Mouse (Mus musculus): ENCODE results near the gene Gm21680. TPM values are rescaled to one million over a fixed set of nuclear protein-coding genes. Genes with fewer than 3 reads are reported as not detected.
A peak's percentile ranks its signal among the peaks of the same experiment; 100 is the strongest.
"Not testable (repeated sequence)": the region's sequence is repeated elsewhere in the genome, so short reads cannot be mapped to it uniquely, and the experiment has no call there.

The Gm21680 gene
- polyA plus RNA-seq (2016; fragmentation: Nextera tagmentation; extraction: Ambion mirVana) = 0.09 and 0.17 TPM in 2 replicates

DNA sequence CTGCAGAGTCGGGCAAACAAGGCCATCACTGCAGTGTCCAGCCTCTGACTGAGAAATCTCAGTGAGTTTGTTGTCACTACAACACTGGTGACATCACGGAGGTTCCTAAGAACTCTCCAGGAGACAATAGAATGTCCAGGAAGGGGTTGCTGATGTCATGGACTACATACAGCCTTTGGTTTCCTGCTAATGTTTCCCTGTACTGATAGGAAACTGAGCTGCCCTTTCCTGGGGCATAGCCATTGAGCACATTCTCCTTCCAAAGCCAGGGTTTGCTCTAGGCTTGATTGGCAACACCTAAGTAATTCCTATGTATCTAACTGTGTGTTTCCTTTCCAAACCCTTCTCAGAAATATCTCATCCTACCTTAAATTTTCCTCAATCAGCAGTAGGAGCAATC lies at the start of gene Gm21680:
TSS of gene Gm21680 (minus strand) at position 101 of the 400 bp plus-strand sequence.
- ATAC-seq (ENCODE audit: insufficient number of reproducible peaks, low FRiP score) = not testable (repeated sequence)
- WGBS = no CpG with 5 or more reads among the region's 2 CpGs

GRCm38 (mm10) chr5:26007697-26008096 lies 35.2 kb upstream of the Gm21680 start:
- 62% methylated on average over 7 of the region's 7 CpGs for WGBS
- H3K4me1 ChIP-seq (replicated peaks); H3K36me3 ChIP-seq; H3K9ac ChIP-seq; H3K9me3 ChIP-seq (replicated peaks); H3K4me3 ChIP-seq; H3K27ac ChIP-seq (ENCODE audit: poor library complexity, severe bottlenecking): not testable (repeated sequence)
- peak overlapping the region; percentile 63; the same call in 1 of the 2 replicates for H3K4me2 ChIP-seq
- ATAC-seq (ENCODE audit: insufficient number of reproducible peaks, low FRiP score) = peak; percentile 39; the same call in 1 of the 2 replicates
- H3K27me3 ChIP-seq (replicated peaks) = peaks cover 14% of the 10 kb centered on the region

More for the DNA sequence above, at the start of gene Gm21680:
- not testable (repeated sequence) for H3K36me3 ChIP-seq; H3K27me3 ChIP-seq (replicated peaks); H3K9ac ChIP-seq; H3K9me3 ChIP-seq (replicated peaks); H3K4me2 ChIP-seq; H3K4me1 ChIP-seq (replicated peaks); H3K4me3 ChIP-seq; H3K27ac ChIP-seq (ENCODE audit: poor library complexity, severe bottlenecking)

GRCm38 (mm10) chr5:26006937-26007695 lies 34.7 kb upstream of the Gm21680 start:
- Histone ChIP-seq H3K4me2 (peak overlapping the region; percentile 63), H3K4me3 (peak overlapping the region; percentile 32), H3K27me3 (replicated peaks) (peaks cover 14% of the 10 kb centered on the region)
- H3K4me1 ChIP-seq (replicated peaks); H3K9me3 ChIP-seq (replicated peaks); H3K9ac ChIP-seq; H3K27ac ChIP-seq (ENCODE audit: poor library complexity, severe bottlenecking); H3K36me3 ChIP-seq: not testable (repeated sequence)
- ATAC-seq (ENCODE audit: insufficient number of reproducible peaks, low FRiP score) = peak; percentile 79
- WGBS = 16% methylated on average over 45 of the region's 45 CpGs

- 71% methylated on average over 1 of the region's 2 CpGs for WGBS
Observed at GRCm38 (mm10) chr5:26004698-26005097, 32.2 kb upstream of the Gm21680 start, which contains the start of gene Gm1979. Gm1979 (minus strand) TSS chr5:26004798.

GRCm38 (mm10) chr5:25988550-25988949 lies 16.1 kb upstream of the Gm21680 start, which contains the start of gene Gm21698:
Gm21698 (minus strand) TSS chr5:25988650.
- WGBS = no CpG with 5 or more reads among the region's 3 CpGs
- H3K9me3 ChIP-seq (replicated peaks); H3K27me3 ChIP-seq (replicated peaks); H3K4me2 ChIP-seq; ATAC-seq (ENCODE audit: insufficient number of reproducible peaks, low FRiP score); H3K4me1 ChIP-seq (replicated peaks); H3K4me3 ChIP-seq; H3K36me3 ChIP-seq; H3K9ac ChIP-seq; H3K27ac ChIP-seq (ENCODE audit: poor library complexity, severe bottlenecking): not testable (repeated sequence)

More at GRCm38 (mm10) chr5:26004698-26005097, 32.2 kb upstream of the Gm21680 start, which contains the start of gene Gm1979:
- not testable (repeated sequence) for ATAC-seq (ENCODE audit: insufficient number of reproducible peaks, low FRiP score); H3K4me1 ChIP-seq (replicated peaks); H3K27ac ChIP-seq (ENCODE audit: poor library complexity, severe bottlenecking); H3K9ac ChIP-seq; H3K9me3 ChIP-seq (replicated peaks); H3K36me3 ChIP-seq; H3K4me3 ChIP-seq; H3K4me2 ChIP-seq
- peaks cover 14% of the 10 kb centered on the region for H3K27me3 ChIP-seq (replicated peaks)

- H3K9me3 ChIP-seq (replicated peaks); H3K27ac ChIP-seq (ENCODE audit: poor library complexity, severe bottlenecking); H3K9ac ChIP-seq; H3K4me1 ChIP-seq (replicated peaks); H3K36me3 ChIP-seq; ATAC-seq (ENCODE audit: insufficient number of reproducible peaks, low FRiP score): not testable (repeated sequence)
- Histone ChIP-seq H3K27me3 (replicated peaks) (peaks cover 11% of the 10 kb centered on the region), H3K4me3 (peak overlapping the region; percentile 34), H3K4me2 (peak overlapping the region; percentile 60)
- WGBS = 39% methylated on average over 17 of the region's 17 CpGs
Observed at GRCm38 (mm10) chr5:25957050-25957449, 15.4 kb downstream of the Gm21680 start.

- H3K27ac ChIP-seq (ENCODE audit: poor library complexity, severe bottlenecking); H3K4me1 ChIP-seq (replicated peaks); H3K9me3 ChIP-seq (replicated peaks); H3K9ac ChIP-seq; H3K36me3 ChIP-seq; ATAC-seq (ENCODE audit: insufficient number of reproducible peaks, low FRiP score): not testable (repeated sequence)
- Histone ChIP-seq H3K27me3 (replicated peaks) (peaks cover 11% of the 10 kb centered on the region), H3K4me2 (peak overlapping the region; percentile 60), H3K4me3 (peak overlapping the region; percentile 34)
- WGBS = 23% methylated on average over 32 of the region's 32 CpGs
Observed at GRCm38 (mm10) chr5:25956611-25957010, 15.9 kb downstream of the Gm21680 start.

- WGBS = 77% methylated on average over 2 of the region's 2 CpGs
- not testable (repeated sequence) for H3K4me2 ChIP-seq; H3K9me3 ChIP-seq (replicated peaks); H3K4me1 ChIP-seq (replicated peaks); H3K9ac ChIP-seq; H3K36me3 ChIP-seq; H3K4me3 ChIP-seq; H3K27ac ChIP-seq (ENCODE audit: poor library complexity, severe bottlenecking); ATAC-seq (ENCODE audit: insufficient number of reproducible peaks, low FRiP score)
- H3K27me3 ChIP-seq (replicated peaks) = peaks cover 11% of the 10 kb centered on the region
Observed at GRCm38 (mm10) chr5:25954317-25954716, 18.1 kb downstream of the Gm21680 start, which contains the start of gene Gm21671. Gm21671 (minus strand) TSS chr5:25954417.

DNA sequence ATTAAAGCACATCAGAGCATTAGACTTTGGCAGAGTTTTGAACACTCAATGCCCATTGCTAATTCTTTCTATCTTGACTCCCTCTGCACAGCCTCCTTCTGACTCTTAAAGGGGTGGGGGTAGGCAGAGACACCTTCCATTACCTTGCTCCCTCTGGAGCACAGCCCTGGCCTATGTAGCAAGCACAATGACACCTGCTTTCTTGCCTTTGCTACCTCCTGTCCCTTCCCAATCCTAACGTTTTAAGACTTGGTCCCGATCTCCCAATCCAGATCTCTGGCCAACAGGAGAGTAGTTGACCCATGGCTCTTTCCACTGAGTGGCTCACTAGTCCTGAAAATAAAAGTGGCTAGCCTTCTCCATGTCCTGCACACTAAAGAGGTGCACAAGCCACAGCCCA lies 27.1 kb downstream of the Gm21680 start:
- not testable (repeated sequence) for H3K4me3 ChIP-seq; H3K4me1 ChIP-seq (replicated peaks); ATAC-seq (ENCODE audit: insufficient number of reproducible peaks, low FRiP score); H3K9me3 ChIP-seq (replicated peaks); H3K9ac ChIP-seq; H3K27me3 ChIP-seq (replicated peaks); H3K27ac ChIP-seq (ENCODE audit: poor library complexity, severe bottlenecking); H3K4me2 ChIP-seq; H3K36me3 ChIP-seq
- WGBS = 76% methylated on average over 2 of the region's 2 CpGs

- H3K27ac ChIP-seq (ENCODE audit: poor library complexity, severe bottlenecking); H3K9me3 ChIP-seq (replicated peaks); H3K27me3 ChIP-seq (replicated peaks); H3K4me3 ChIP-seq; H3K36me3 ChIP-seq; H3K9ac ChIP-seq; H3K4me2 ChIP-seq; H3K4me1 ChIP-seq (replicated peaks); ATAC-seq (ENCODE audit: insufficient number of reproducible peaks, low FRiP score): not testable (repeated sequence)
- WGBS = 50% methylated on average over 2 of the region's 2 CpGs
Observed at GRCm38 (mm10) chr5:25942281-25942680, 30.2 kb downstream of the Gm21680 start, which contains the start of gene Gm21663. Gm21663 (minus strand) TSS chr5:25942381.
